Mouse (Mus musculus): ENCODE results near the gene Cdh3. TPM values are rescaled to one million over a fixed set of nuclear protein-coding genes. Genes with fewer than 3 reads are reported as not detected.
A peak's percentile ranks its signal among the peaks of the same experiment; 100 is the strongest.

Gene Cdh3
- 1.2 and 1.3 TPM in 2 replicates for polyA plus RNA-seq (2012; rRNA removed)

DNA sequence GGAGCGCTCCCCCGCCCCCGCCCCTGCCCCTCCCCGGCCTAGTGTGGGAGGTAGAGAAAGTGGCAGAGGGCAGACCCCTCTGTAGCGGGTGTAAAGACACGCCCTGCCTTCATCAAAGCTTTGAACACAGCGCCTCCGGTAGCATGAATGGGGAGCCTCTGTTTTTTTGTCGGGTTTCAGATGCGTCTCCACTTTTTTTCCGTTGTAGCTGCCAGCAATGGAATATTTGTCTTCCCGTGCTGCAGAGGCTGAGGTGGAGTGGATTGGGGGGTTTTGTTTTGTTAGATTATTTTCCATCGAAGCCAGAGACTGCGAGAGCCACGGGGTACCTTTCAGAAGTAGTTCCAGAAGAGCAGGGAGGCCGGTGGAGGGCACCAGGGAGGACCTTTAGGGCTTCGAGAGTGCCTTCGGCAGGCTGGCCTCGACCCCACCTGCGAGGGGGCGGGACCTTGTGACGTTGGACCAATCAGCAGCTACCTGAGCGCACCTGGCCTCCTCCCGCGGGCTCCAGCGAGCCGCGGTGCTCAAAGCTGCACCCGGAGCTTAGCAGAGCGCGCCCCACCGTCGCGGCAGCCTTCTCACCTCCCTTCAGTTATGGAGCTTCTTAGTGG is at the start of gene Cdh3:
Gene Cdh3 (plus strand): TSS at position 527 of the 611 bp plus-strand sequence.
- Histone ChIP-seq H3K27ac (ENCODE audit: control insufficient read depth, insufficient read depth, low read depth, low read length) (no peak within 1 kb of the TSS; the same call in 1 of the 2 replicates), H3K36me3 (ENCODE audit: control insufficient read depth, insufficient read depth, low read length) (no peaks in the 10 kb centered on the region), H3K4me3 (ENCODE audit: control insufficient read depth, low read depth, low read length) (peak within 1 kb of the TSS; percentile 67), H3K27me3 (ENCODE audit: control insufficient read depth, insufficient read depth, low read length) (no peaks in the 10 kb centered on the region), H3K4me1 (ENCODE audit: control insufficient read depth, insufficient read depth, low read length) (peaks cover 10% of the 10 kb centered on the region)
- TF ChIP-seq CTCF (IDR thresholded peaks at IDR 0.05; ENCODE audit: control insufficient read depth, insufficient read depth, insufficient replicate concordance, low read depth, low read length) (no peak), POLR2A (IDR thresholded peaks at IDR 0.05; ENCODE audit: control insufficient read depth, low read depth, low read length) (0 out of 2 replicates have a peak, but pooled peaks have one; percentile 37)

DNA sequence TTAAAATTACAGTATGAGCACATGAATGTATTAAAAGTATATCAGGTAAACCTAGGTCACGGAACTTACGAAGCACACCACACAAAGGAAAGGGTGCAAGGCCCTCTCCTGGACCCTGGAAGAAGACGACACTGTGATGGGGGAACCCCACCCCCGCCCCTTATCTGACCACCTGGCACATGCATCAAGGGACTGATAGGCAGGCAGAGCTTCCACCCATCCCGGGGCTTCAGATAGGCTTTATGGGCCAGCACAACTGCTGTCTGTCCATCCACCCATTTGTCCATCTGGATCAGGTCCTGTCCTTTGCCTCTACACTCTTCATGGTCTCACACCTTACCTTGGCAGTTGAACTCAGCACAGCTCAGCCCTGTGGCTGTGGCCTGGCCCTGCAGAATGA is 48.6 kb upstream of the Cdh3 start:
- Histone ChIP-seq H3K4me1 (ENCODE audit: control insufficient read depth, insufficient read depth, low read length) (no peaks in the 10 kb centered on the region), H3K4me3 (ENCODE audit: control insufficient read depth, low read depth, low read length) (no peak overlapping the region), H3K27ac (ENCODE audit: control insufficient read depth, insufficient read depth, low read depth, low read length) (no peak overlapping the region), H3K27me3 (ENCODE audit: control insufficient read depth, insufficient read depth, low read length) (no peaks in the 10 kb centered on the region), H3K36me3 (ENCODE audit: control insufficient read depth, insufficient read depth, low read length) (no peaks in the 10 kb centered on the region)
- no peak for TF ChIP-seq CTCF (IDR thresholded peaks at IDR 0.05; ENCODE audit: control insufficient read depth, insufficient read depth, insufficient replicate concordance, low read depth, low read length)

DNA sequence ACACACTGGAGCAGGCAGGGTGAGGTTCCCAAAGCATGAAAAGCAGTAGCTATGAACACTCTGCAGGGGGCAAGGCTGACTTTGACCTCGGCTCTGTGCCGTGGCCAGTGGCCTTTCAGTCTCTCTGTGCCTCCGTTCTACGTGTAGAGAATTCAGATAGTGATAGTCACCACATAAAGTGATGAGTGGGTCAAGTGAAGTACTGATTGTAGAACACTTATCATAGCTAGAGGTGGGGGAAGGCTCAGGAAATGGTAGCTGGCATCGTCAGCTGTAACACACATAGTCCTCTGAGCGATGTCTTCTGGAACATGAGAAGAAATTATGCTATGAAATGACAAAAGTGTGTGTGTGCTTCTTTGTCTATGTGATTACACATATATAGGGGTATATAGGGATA is 46.9 kb upstream of the Cdh3 start:
- H3K4me1 ChIP-seq (ENCODE audit: control insufficient read depth, insufficient read depth, low read length): no peaks in the 10 kb centered on the region
- H3K27me3 ChIP-seq (ENCODE audit: control insufficient read depth, insufficient read depth, low read length): no peaks in the 10 kb centered on the region
- H3K36me3 ChIP-seq (ENCODE audit: control insufficient read depth, insufficient read depth, low read length): no peaks in the 10 kb centered on the region
- H3K4me3 ChIP-seq (ENCODE audit: control insufficient read depth, low read depth, low read length): no peak overlapping the region
- TF ChIP-seq POLR2A (IDR thresholded peaks at IDR 0.05; ENCODE audit: control insufficient read depth, low read depth, low read length): no peak
- no peak for TF ChIP-seq CTCF (IDR thresholded peaks at IDR 0.05; ENCODE audit: control insufficient read depth, insufficient read depth, insufficient replicate concordance, low read depth, low read length)
- no peak overlapping the region for H3K27ac ChIP-seq (ENCODE audit: control insufficient read depth, insufficient read depth, low read depth, low read length)

DNA sequence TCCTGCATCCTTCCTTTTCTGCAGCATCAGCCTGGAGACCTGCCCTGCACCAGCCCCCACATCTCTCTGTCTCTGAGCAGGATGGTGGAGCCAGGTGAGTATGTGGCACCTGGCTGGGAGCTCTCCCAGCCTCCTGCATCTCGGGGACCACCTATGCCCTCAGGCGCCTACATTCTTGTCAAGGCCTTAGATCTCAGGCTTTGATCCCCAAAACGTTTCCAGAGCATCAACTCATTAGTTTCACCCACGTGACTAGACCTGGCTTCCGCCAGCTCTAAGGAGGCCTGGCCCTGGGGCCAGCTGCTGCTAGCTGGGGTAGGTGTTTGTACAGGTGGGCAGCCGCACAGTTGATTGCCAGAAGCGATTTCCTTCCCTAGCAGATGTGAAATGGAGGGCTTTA is 41.2 kb upstream of the Cdh3 start:
- Histone ChIP-seq H3K4me1 (ENCODE audit: control insufficient read depth, insufficient read depth, low read length) (no peaks in the 10 kb centered on the region), H3K4me3 (ENCODE audit: control insufficient read depth, low read depth, low read length) (no peak overlapping the region), H3K27ac (ENCODE audit: control insufficient read depth, insufficient read depth, low read depth, low read length) (no peak overlapping the region), H3K36me3 (ENCODE audit: control insufficient read depth, insufficient read depth, low read length) (no peaks in the 10 kb centered on the region), H3K27me3 (ENCODE audit: control insufficient read depth, insufficient read depth, low read length) (no peaks in the 10 kb centered on the region)
- TF ChIP-seq POLR2A (IDR thresholded peaks at IDR 0.05; ENCODE audit: control insufficient read depth, low read depth, low read length): no peak

DNA sequence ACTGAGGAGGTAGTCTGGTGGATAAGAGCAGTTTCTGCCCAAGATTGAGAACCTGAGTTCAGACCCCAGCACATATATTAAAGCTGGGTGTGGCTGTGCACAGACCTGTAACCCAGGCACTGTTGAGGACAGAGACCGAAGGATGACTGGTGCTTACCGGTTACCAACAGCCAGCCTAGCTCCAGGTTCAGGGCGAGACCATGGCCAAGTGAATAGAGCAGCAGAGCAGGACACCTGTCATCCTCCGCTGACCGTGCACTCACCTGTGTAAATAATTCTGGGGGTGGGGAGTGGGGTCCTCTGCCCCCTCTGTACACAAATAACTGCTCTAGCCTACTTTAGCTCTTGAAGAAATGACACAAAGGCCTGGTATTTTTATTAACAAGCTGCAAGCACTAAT is 36.7 kb upstream of the Cdh3 start:
- H3K36me3 ChIP-seq (ENCODE audit: control insufficient read depth, insufficient read depth, low read length): no peaks in the 10 kb centered on the region
- H3K27me3 ChIP-seq (ENCODE audit: control insufficient read depth, insufficient read depth, low read length): no peaks in the 10 kb centered on the region
- TF ChIP-seq CTCF (IDR thresholded peaks at IDR 0.05; ENCODE audit: control insufficient read depth, insufficient read depth, insufficient replicate concordance, low read depth, low read length) (no peak), POLR2A (IDR thresholded peaks at IDR 0.05; ENCODE audit: control insufficient read depth, low read depth, low read length) (no peak)
- no peaks in the 10 kb centered on the region for H3K4me1 ChIP-seq (ENCODE audit: control insufficient read depth, insufficient read depth, low read length)
- H3K4me3 ChIP-seq (ENCODE audit: control insufficient read depth, low read depth, low read length): no peak overlapping the region
- no peak overlapping the region for H3K27ac ChIP-seq (ENCODE audit: control insufficient read depth, insufficient read depth, low read depth, low read length)

DNA sequence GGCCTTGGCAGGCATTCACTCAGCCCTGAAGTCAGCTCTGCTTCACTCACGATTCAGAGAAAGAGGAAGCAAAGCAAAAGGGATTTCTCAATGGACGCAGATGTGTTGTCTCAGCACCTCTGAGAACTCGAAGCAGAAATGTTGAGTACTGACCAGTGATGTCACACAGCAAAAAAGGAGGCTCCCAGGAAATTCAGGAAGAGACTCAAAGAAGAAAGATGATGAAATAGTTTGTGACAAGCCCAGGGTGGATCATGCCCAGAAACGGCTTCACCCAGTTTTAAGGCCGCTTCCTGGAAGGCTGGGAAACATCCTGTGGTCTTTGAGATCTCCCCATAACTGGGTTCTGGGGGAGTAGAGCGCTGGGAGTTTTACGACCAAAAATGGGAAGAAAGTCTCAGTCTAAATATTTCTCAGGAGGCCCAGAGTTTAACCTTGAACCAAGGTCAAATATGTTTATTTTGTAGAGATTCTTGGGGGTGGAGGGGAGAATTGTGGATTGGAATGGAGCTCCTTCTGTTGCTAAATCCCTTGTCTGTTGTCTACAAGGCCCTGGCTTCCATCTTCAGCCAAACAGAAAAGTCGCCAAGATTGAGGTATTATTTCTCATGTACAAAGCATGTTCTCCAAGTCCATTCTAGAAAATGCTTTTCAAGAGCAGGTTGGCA is 10.5 kb upstream of the Cdh3 start, which contains the start of gene 6030452D12Rik:
Gene 6030452D12Rik (plus strand): TSS at position 505 of the 668 bp plus-strand sequence.
- Histone ChIP-seq H3K27ac (ENCODE audit: control insufficient read depth, insufficient read depth, low read depth, low read length) (peak within 1 kb of the TSS; percentile 18; the same call in 1 of the 2 replicates), H3K4me1 (ENCODE audit: control insufficient read depth, insufficient read depth, low read length) (no peaks in the 10 kb centered on the region), H3K4me3 (ENCODE audit: control insufficient read depth, low read depth, low read length) (no peak within 1 kb of the TSS), H3K27me3 (ENCODE audit: control insufficient read depth, insufficient read depth, low read length) (no peaks in the 10 kb centered on the region), H3K36me3 (ENCODE audit: control insufficient read depth, insufficient read depth, low read length) (no peaks in the 10 kb centered on the region)
- TF ChIP-seq CTCF (IDR thresholded peaks at IDR 0.05; ENCODE audit: control insufficient read depth, insufficient read depth, insufficient replicate concordance, low read depth, low read length) (no peak), POLR2A (IDR thresholded peaks at IDR 0.05; ENCODE audit: control insufficient read depth, low read depth, low read length) (no peak)

DNA sequence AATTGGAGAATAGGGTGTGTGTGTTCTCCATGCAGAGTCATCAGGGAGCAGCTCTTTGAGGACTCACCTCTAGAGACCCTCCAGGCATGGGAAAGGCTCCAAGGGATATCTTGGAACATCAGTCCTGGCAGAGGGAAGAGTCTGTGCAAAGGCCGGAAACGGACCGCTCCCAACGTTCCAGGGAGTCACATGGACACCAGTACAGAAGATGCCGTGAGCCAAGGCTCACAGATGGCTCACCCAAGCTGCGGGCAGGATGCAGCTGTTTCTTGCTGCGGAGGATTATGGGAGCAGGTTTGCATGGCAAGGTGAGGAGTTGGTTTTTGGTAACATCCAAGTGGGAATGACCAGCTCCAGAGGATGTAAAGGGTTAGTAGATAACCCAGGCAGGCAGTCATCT is 6.5 kb upstream of the Cdh3 start:
- no peak overlapping the region for H3K4me3 ChIP-seq (ENCODE audit: control insufficient read depth, low read depth, low read length)
- no peaks in the 10 kb centered on the region for H3K27me3 ChIP-seq (ENCODE audit: control insufficient read depth, insufficient read depth, low read length)
- H3K27ac ChIP-seq (ENCODE audit: control insufficient read depth, insufficient read depth, low read depth, low read length): no peak overlapping the region
- TF ChIP-seq POLR2A (IDR thresholded peaks at IDR 0.05; ENCODE audit: control insufficient read depth, low read depth, low read length): no peak
- TF ChIP-seq CTCF (IDR thresholded peaks at IDR 0.05; ENCODE audit: control insufficient read depth, insufficient read depth, insufficient replicate concordance, low read depth, low read length): no peak
- peaks cover 4% of the 10 kb centered on the region; the same call in 1 of the 2 replicates for H3K4me1 ChIP-seq (ENCODE audit: control insufficient read depth, insufficient read depth, low read length)
- no peaks in the 10 kb centered on the region for H3K36me3 ChIP-seq (ENCODE audit: control insufficient read depth, insufficient read depth, low read length)
